Mouse (Mus musculus) urinary bladder, postnatal 4 days (tissue): Measurements from ENCODE around the gene Trim52.
"Not testable (repeated sequence)": the region's sequence is repeated elsewhere in the genome, so short reads cannot be mapped to it uniquely, and the experiment has no call there.

Experiments
- DNase-seq, 2 experiments: peaks; one replicate each; pipeline ENCODE4 v3.0.0; 2021 to 2022; ENCODE audit warnings: low spot score in 2 of 2

Gene Trim52

DNA sequence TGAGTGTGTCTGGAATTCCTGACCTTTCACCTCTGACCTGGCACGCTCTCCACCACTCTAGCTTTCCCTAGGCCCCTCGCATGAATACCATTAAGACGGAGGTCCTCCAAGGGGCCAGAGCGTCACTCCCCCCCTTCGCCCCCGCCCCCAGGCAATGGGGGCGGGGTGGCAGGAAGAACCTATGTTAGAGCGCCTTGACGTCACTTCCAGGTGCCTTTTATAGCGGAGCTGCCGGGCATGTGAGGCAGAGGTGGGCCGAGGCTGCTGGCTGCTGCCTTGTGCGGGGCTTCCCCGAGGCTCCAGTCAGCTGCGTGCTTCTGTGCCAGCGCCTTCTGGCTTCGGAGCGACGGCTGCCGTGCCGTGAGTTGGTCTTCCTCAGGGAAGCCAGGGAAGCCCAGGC, at the start of gene Trim52:
Gene Trim52 (plus strand): TSS at position 219 of the 400 bp plus-strand sequence.
- no peak for DNase-seq

DNA sequence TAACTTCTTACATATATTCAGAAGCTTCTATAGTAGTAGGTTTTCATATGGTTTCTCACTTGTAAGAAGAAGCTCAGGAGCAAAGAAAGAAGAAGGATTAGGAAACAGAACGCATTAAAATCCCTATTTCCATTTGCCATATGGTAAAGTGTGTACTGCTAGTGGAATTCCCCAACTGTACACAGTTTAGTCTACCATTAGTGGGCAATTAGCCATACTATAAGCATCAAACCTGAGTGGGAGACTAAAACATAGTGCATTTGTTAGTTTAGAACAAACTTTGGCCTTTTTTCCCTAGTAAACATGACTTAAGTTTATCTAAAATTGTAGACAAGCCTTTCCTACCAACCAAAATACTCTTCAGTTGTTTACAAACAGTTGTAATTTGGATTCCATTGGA, 33.4 kb upstream of the Trim52 start:
- DNase-seq = no peak

GRCm38 (mm10) chr14:106075181-106076064, 30.6 kb upstream of the Trim52 start:
- DNase-seq = peak in 1 of 2 experiments; percentile 20

DNA sequence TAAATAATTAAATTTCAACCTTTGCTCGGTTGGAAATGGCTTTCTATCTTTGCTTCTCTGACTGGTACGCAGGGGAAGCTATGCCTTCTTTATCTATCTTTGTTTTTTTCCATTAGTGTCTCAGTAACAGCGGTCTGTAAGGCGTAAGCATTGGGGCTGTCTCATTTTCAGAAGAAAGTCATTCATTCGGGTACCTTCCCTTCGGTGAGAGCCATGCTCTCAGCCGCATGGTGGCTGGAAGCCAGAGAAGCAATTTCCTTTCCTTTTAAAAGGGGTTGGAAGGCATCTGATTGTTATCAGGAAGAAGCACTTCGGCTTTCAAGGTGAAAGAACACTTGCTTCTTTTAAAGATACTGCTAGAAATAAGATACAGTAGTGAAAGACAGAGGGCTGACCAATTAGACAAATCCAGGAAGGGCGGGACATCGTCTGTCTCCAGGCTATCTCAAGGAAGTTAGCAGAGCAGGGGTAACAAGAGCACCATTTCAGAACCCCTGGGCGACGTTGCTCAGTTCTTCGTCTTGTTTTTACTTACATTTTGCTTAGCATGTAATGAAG, 17.4 kb upstream of the Trim52 start:
- DNase-seq = no peak

GRCm38 (mm10) chr14:106096816-106097215, 9.2 kb upstream of the Trim52 start:
- DNase-seq = no peak

DNA sequence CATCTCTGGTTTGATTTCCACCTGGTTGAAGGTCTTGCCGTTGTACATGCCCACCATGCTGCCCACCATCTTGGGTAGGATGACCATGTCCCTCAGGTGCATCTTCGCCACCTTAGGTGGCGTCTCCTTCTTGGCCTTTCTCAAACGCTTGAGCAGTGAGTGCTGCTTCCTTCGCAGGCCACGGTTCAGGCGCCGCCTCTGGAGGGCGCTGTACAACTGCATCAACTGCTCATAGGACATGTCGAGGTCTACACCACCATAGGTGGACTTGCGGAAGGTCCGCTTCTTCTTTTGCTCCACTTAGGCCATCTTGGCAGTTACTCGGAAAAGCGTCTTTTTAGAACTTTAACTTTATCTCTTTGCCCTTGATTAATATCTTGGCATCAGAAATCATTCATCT, 5.1 kb upstream of the Trim52 start:
- DNase-seq = no peak

DNA sequence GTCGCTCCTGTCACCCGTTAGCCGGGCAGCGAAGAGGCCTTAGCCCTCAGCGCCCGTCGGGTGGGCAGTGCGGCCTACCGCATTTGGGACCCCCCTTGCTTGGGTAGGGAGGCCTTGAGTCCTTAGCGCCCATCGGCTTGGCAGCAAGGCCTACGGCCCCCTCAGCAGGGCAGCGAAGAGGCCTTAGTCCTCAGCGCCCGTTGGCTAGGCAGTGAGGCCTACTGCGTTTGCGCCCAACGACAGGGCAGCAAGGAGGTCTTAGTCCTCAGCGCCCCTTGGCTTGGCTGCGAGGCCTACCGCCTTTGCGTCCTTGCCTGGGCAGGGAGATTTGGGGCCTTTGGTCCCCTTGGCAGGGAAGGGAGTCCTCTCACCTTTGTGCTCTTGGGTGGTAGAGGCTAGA, 427 bp downstream of the Trim52 start:
- DNase-seq = no peak

DNA sequence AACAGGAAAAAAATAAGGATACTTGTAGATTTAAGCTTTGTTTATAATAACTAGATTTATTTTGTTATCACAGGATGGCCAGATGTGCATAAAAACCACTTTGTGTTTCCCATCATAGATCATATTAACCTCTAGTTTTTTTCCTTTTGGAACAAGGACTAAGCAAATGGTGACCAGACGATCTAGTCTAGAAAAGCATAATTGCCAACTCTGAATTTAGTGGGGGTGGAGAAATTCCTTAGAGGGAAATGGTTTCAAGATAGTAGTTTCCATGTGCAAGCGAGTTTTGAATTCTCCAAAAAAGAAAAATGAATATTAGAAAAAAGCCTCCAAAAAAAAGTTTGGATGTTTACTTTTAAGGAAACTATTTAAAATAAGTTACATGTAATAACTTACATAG, 13.4 kb downstream of the Trim52 start:
- no peak for DNase-seq

GRCm38 (mm10) chr14:106136272-106136671, 30.3 kb downstream of the Trim52 start:
- DNase-seq = no peak

DNA sequence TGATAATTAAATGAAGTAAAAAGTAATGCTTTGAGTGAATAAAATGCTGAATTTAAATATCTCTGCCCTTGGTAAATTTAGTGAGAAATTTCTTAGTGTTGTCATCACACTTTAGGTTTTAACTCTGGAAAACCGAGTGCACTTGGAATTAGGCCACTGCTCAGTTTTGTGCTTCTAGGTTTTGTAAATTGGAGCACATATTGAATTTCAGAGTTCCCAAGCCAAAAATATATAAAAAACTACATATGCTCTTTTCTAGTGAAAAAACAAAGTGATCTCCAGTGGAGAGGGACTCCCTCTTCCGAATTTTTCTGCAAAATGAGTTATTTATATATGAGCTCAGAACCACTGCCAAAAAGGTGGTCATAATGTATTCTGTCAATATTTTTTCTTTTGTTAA, 45.2 kb downstream of the Trim52 start:
- no peak for DNase-seq

DNA sequence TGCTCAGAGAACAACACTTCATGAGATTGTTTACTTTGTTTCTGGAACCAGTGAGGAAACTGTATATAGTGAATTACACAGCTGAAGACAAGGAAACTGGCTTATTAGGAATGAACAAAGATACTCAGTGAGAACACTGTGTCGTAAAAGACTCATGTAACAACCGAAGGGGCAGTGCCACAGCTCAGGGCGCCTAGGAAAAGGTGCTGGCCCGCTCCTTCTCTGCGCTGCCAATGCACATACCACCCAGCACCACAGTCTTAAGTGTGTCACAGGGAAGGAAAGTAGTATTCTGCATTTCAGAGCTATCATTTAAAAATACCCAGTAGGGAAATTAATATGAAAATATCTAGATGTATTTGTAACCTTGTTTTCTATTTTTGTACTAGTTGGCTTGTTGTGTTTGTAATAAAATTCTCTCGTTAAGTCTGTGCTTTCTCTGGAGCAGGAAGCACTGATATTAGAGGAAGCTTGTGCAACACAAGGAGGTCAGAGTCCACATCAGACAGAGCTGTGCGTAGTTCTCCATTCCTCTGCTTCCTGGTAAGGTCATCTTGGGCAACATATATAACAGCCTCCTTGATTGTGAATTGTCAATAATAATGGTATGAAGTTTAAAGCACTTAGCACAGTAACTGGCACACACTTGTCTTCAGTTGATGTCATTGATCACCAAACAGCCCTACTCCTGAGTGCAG, 49.0 kb downstream of the Trim52 start:
- DNase-seq = no peak

- DNase-seq = no peak
These were observed 50.5 kb downstream of the Trim52 start for GRCm38 (mm10) chr14:106156533-106156932.

GRCm38 (mm10) chr14:106162331-106162730, 56.3 kb downstream of the Trim52 start:
- DNase-seq = no peak

DNA sequence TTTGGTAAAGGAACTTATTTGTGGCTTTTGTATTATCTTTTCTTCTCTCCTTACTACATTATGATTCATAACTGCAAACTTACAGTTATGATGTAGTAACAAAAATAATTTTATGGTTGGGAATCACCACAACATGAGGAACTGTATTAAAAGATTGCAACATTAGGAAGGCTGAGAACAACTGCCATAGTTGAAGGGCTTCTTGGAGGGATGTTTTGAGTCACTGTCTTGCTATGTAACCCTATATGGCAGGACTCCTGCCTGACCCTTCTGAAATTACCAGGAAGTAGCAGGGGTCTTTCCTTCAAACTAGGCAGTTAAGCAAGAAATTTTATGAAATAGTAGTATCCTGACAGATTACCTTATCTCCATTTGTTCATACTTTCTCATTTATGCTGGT, 57.2 kb downstream of the Trim52 start:
- no peak for DNase-seq

DNA sequence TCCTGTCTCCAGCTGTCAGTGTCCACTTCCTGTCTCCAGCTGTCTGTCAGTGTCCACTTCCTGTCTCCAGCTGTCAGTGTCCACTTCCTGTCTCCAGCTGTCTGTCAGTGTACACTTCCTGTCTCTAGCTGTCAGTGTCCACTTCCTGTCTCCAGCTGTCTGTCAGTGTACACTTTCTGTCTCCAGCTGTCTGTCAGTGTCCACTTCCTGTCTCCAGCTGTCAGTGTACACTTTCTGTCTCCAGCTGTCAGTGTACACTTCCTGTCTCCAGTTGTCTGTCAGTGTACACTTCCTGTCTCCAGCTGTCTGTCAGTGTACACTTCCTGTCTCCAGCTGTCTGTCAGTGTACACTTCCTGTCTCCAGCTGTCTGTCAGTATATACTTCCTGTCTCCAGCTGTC, 57.9 kb downstream of the Trim52 start:
- not testable (repeated sequence) for DNase-seq

- DNase-seq = no peak
These were observed 70.9 kb downstream of the Trim52 start for GRCm38 (mm10) chr14:106176879-106177278.

DNA sequence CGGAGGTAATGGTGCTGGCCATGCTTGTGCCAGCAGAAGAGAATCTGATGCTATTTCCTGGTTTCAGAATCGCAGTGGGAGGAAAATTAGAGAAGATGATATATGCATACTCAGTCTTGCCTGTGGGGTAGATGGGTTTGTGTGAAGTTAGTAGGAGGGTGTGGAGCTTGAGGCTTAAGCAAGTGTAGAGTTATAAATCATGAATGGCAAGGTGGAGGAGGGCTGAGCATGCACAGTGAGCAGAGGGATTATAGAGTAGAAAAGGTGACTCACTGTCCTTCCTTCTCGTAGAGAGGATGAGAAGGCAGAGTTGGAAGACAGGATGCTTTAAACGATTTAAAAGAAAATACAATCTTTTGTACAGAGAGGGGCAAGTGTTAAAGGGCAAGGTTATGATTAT, 72.2 kb downstream of the Trim52 start:
- no peak for DNase-seq

GRCm38 (mm10) chr14:106179102-106179727, 73.2 kb downstream of the Trim52 start:
- DNase-seq = no peak

DNA sequence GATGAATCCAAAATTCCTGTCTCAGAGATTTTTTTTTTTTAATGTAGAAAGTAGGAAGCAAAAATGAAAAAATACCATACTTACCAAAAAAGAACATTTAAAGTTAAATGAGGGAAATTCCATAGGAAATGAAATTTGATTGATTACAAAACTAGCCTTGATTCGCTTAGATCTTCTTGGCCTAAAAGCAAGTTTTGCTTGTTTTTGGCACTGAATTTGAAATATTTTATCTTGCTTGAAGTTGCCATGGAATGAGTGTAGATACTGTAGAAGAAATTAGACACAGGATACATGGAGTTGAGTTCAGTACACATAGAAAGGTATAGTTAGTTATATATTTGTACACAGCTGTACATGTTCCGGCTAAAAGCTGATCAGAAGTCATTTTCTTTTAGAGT, 73.7 kb downstream of the Trim52 start:
- DNase-seq = no peak

DNA sequence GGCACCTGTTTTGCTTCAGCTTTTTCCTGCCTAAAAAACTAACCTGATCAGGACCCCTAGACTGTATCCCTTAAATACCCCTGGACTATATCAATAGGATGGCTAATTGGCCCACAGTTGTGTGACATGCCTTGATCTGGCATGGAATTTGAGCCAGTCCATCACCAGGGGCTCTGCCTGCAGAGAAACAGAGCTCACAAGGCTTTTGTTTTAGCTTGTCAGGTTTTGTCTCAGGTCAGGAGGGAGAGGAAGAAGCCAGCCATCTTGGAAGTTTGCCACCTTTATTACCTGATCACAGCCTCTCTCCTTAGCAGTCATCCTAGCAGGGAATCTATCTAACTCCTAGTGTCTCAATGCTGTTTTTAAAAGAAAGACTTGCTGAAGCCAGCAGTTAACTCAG, 74.6 kb downstream of the Trim52 start:
- DNase-seq = no peak

DNA sequence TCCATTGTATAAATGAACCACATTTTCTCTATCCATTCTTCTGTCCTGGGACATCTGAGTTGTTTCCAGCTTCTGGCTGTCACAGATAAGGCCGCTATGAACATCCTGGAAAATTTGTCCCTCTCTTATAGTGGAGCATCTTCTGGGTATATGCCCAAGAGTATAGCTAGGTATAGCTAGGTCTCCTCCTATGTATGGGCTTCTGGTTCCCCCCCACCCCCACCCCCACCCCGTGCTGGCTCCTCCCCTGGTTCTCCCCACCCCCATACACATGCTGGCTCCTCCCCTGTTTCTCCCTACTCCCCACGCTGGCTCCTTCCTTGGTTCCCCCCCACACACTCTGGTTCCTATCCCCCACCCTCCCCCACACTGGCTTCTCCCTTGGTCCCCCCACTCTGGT, 78.0 kb downstream of the Trim52 start:
- no peak for DNase-seq
